Mouse (Mus musculus): ENCODE measurements around the gene Olfr1250. TPM values are rescaled to one million over a fixed set of nuclear protein-coding genes. Genes with fewer than 3 reads are reported as not detected.

The Olfr1250 gene
- under 1 TPM; 0.04 to 0.15 TPM for polyA plus RNA-seq (2017; shearing (Covaris generic))

DNA sequence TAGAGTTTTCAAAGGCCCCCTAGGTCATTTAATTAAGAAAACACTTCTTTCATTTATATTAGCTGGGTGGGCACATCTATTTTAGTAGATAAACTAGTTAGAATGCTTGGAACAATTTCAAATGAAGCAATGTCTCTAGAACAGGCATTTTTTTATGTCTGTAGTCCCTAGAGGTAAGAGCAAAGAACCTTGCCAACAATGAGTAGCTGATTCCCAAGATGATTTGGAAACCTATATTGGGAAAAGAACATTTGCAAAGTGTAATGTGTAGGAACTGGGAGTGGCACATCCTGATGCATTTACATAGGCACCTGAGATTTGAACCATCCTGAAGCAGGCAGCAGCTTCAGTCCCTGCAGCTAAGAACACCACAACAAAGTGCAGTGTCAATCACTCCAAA, at the start of gene Olfr1250:
TSS of gene Olfr1250 (minus strand) at position 101 of the 400 bp plus-strand sequence.

DNA sequence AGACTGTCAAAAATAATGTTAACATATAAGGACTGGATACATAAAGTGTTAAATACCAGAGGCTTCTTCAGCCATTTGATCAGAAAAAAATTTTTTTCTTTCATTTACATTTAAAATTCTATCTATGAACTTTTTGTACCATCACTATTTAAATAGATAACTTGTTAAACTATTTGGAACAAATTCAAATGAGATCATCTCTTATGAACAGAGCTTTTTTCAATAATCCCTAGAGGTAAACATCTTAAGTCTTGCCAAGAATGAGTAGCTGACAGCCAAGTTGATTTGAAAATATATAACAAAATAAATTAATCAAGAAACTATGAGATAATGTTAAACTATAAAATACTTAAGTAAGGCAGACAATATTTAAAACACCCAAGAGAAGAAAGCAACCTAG, 10.6 kb upstream of the Olfr1250 start, which contains the start of gene Olfr1251:
TSS of gene Olfr1251 (minus strand) at position 101 of the 400 bp plus-strand sequence.

GRCm38 (mm10) chr2:89634883-89635282, 26.4 kb downstream of the Olfr1250 start, which contains the start of gene Olfr1249:
Olfr1249 (minus strand) TSS chr2:89634983.

GRCm38 (mm10) chr2:89618145-89618544, 43.1 kb downstream of the Olfr1250 start, which contains the start of gene Olfr1248:
Olfr1248 (minus strand) TSS chr2:89618245.

GRCm38 (mm10) chr2:89614030-89614429, 47.2 kb downstream of the Olfr1250 start, which contains the start of gene Olfr1247:
Olfr1247 (minus strand) TSS chr2:89614130.

Other genes with a start within 250 kb of the Olfr1250 start
- under 1 TPM in 1 of 2 experiments, not detected in 1; 0.11 TPM for gene Olfr1239, start 241.1 kb downstream of the Olfr1250 start, polyA plus RNA-seq (2017; shearing (Covaris generic))
- not detected for gene Olfr1240, start 218.5 kb downstream of the Olfr1250 start, polyA plus RNA-seq (2017; shearing (Covaris generic))
- gene Olfr1241, start 174.3 kb downstream of the Olfr1250 start, polyA plus RNA-seq (2017; shearing (Covaris generic)): not detected
- not detected for gene Olfr1242, start 163.1 kb downstream of the Olfr1250 start, polyA plus RNA-seq (2017; shearing (Covaris generic))
- gene Olfr1243, start 130.0 kb downstream of the Olfr1250 start, polyA plus RNA-seq (2017; shearing (Covaris generic)): not detected
- gene Olfr1245, start 83.0 kb downstream of the Olfr1250 start, polyA plus RNA-seq (2017; shearing (Covaris generic)): under 1 TPM in 1 of 2 experiments, not detected in 1; 0.10 TPM
- gene Olfr1246, start 68.3 kb downstream of the Olfr1250 start, polyA plus RNA-seq (2017; shearing (Covaris generic)): not detected
- under 1 TPM in 1 of 2 experiments, not detected in 1; 0.11 TPM for gene Olfr1247, start 47.3 kb downstream of the Olfr1250 start, polyA plus RNA-seq (2017; shearing (Covaris generic))
- not detected for gene Olfr1248, start 43.2 kb downstream of the Olfr1250 start, polyA plus RNA-seq (2017; shearing (Covaris generic))
- not detected for gene Olfr1249, start 26.5 kb downstream of the Olfr1250 start, polyA plus RNA-seq (2017; shearing (Covaris generic))
- gene Olfr1251, start 10.5 kb upstream of the Olfr1250 start, polyA plus RNA-seq (2017; shearing (Covaris generic)): not detected
- under 1 TPM in 1 of 2 experiments, not detected in 1; 0.05 TPM for gene Olfr1252, start 63.5 kb upstream of the Olfr1250 start, polyA plus RNA-seq (2017; shearing (Covaris generic))
- under 1 TPM in 1 of 2 experiments, not detected in 1; 0.31 TPM for gene Olfr1253, start 95.6 kb upstream of the Olfr1250 start, polyA plus RNA-seq (2017; shearing (Covaris generic))
- gene Olfr1254, start 132.2 kb upstream of the Olfr1250 start, polyA plus RNA-seq (2017; shearing (Covaris generic)): not detected
- gene Olfr1255, start 150.6 kb upstream of the Olfr1250 start, polyA plus RNA-seq (2017; shearing (Covaris generic)): not detected
- not detected for gene Olfr1256, start 180.1 kb upstream of the Olfr1250 start, polyA plus RNA-seq (2017; shearing (Covaris generic))
- not detected for gene Olfr48, start 186.7 kb upstream of the Olfr1250 start, polyA plus RNA-seq (2017; shearing (Covaris generic))
- not detected for gene Olfr1257, start 217.0 kb upstream of the Olfr1250 start, polyA plus RNA-seq (2017; shearing (Covaris generic))

Measured in activated CD4-positive, CD25-positive, alpha-beta regulatory T cell (primary cell).